Comparison of ENCODE assay signal across 9 mouse cellular contexts in genomic region chr6:38949683-38950161, GRCm38 (mm10).
DNase-seq lines count a peak whose midpoint lies in the region; ATAC-seq lines count a peak whose summit lies in the region.
"Had no signal": no experiment of that assay in that cellular context is flagged by ENCODE, and none has a peak within 500 bp of the region (broad histone marks: within the 10 kb centered on the region; RNA-seq: fewer than 3 reads in every experiment).

No protein-coding gene starts in this region.

- no peak for DNase-seq in hindbrain, embryonic 10.5 days (ENCODE audit: low spot score)
- DNase-seq in hindbrain, embryonic 14.5 days (ENCODE audit: low spot score), result no peak
- DNase-seq in kidney, postnatal 36 days, result peak; percentile 58 to 63
- no peak for DNase-seq in c-Kit-positive CD71-positive TER-119-positive erythroid progenitor cells, embryonic 14.5 days (ENCODE audit: low spot score)
- DNase-seq in cerebellum, adult 18-20 months, result no peak

- no peaks in the 10 kb centered on the region for H3K4me1 ChIP-seq in hindbrain, embryonic 10.5 days (replicated peaks)
- H3K4me1 ChIP-seq in hindbrain, embryonic 14.5 days (replicated peaks; ENCODE audit: control insufficient read depth, insufficient read depth, low read length), result no peaks in the 10 kb centered on the region
- H3K4me1 ChIP-seq in heart, embryonic 13.5 days, result peaks cover 24% of the 10 kb centered on the region
- H3K4me1 ChIP-seq in midbrain, embryonic 15.5 days, result no peaks in the 10 kb centered on the region

- WGBS in hindbrain, embryonic 10.5 days, result 65% methylated on average over 5 of the region's 5 CpGs
- 74% methylated on average over 5 of the region's 5 CpGs for WGBS in hindbrain, embryonic 14.5 days
- WGBS in heart, embryonic 13.5 days, result 18% methylated on average over 5 of the region's 5 CpGs
- WGBS in midbrain, embryonic 15.5 days, result 73% methylated on average over 5 of the region's 5 CpGs

- H3K27ac ChIP-seq in hindbrain, embryonic 10.5 days, result 0 out of 2 replicates have a peak overlapping the region, but pooled peaks have one; percentile 23
- H3K27ac ChIP-seq in hindbrain, embryonic 14.5 days, result no peak overlapping the region
- H3K27ac ChIP-seq in heart, embryonic 13.5 days (replicated peaks), result peak overlapping the region; percentile 81
- no peak overlapping the region for H3K27ac ChIP-seq in midbrain, embryonic 15.5 days

- H3K4me3 ChIP-seq in hindbrain, embryonic 10.5 days, result no peak overlapping the region
- no peak overlapping the region for H3K4me3 ChIP-seq in hindbrain, embryonic 14.5 days (replicated peaks; ENCODE audit: low read length)
- no peak overlapping the region for H3K4me3 ChIP-seq in heart, embryonic 13.5 days
- H3K4me3 ChIP-seq in midbrain, embryonic 15.5 days, result no peak overlapping the region

- H3K9me3 ChIP-seq in hindbrain, embryonic 10.5 days, result no peaks in the 10 kb centered on the region
- H3K9me3 ChIP-seq in hindbrain, embryonic 14.5 days (ENCODE audit: control insufficient read depth, low read length), result no peaks in the 10 kb centered on the region
- H3K9me3 ChIP-seq in heart, embryonic 13.5 days, result no peaks in the 10 kb centered on the region
- no peaks in the 10 kb centered on the region for H3K9me3 ChIP-seq in midbrain, embryonic 15.5 days

- H3K36me3 ChIP-seq in hindbrain, embryonic 10.5 days, result no peaks in the 10 kb centered on the region
- H3K36me3 ChIP-seq in hindbrain, embryonic 14.5 days (replicated peaks; ENCODE audit: control insufficient read depth, insufficient read depth), result no peaks in the 10 kb centered on the region
- no peaks in the 10 kb centered on the region for H3K36me3 ChIP-seq in heart, embryonic 13.5 days
- no peaks in the 10 kb centered on the region for H3K36me3 ChIP-seq in midbrain, embryonic 15.5 days (replicated peaks)

- ATAC-seq in hindbrain, embryonic 14.5 days (ENCODE audit: low FRiP score), result no peak
- no peak for ATAC-seq in heart, embryonic 13.5 days (ENCODE audit: extremely low read depth, insufficient number of reproducible peaks, low FRiP score, low TSS enrichment)
- ATAC-seq in megakaryocyte, adult 5-6 weeks (ENCODE audit: poor library complexity, severe bottlenecking), result peak; percentile 76
- no peak for ATAC-seq in midbrain, embryonic 15.5 days (replicated peaks)
- ATAC-seq: forebrain, embryonic 14.5 days had no signal

- no peaks in the 10 kb centered on the region for H3K27me3 ChIP-seq in hindbrain, embryonic 10.5 days (ENCODE audit: insufficient read depth, poor library complexity, severe bottlenecking)
- no peaks in the 10 kb centered on the region for H3K27me3 ChIP-seq in hindbrain, embryonic 14.5 days (ENCODE audit: control insufficient read depth, insufficient read depth, low read length)
- no peaks in the 10 kb centered on the region for H3K27me3 ChIP-seq in heart, embryonic 13.5 days (replicated peaks)
- no peaks in the 10 kb centered on the region for H3K27me3 ChIP-seq in midbrain, embryonic 15.5 days (replicated peaks)

- H3K9ac ChIP-seq in hindbrain, embryonic 14.5 days, result no peak overlapping the region
- H3K9ac ChIP-seq in heart, embryonic 13.5 days, result no peak overlapping the region; the same call in 1 of the 2 replicates
- H3K9ac ChIP-seq in midbrain, embryonic 15.5 days, result no peak overlapping the region

- H3K4me2 ChIP-seq in hindbrain, embryonic 14.5 days (replicated peaks), result no peak overlapping the region
- H3K4me2 ChIP-seq in heart, embryonic 13.5 days, result peak overlapping the region; percentile 14
- H3K4me2 ChIP-seq in midbrain, embryonic 15.5 days, result no peak overlapping the region

Comparison
In these comparisons a context has a peak if more than half of its experiments do, and no peak if none do; other contexts are left out.
1. H3K27ac ChIP-seq: peak in hindbrain, embryonic 10.5 days (single experiment) and heart, embryonic 13.5 days (single experiment); none in hindbrain, embryonic 14.5 days (single experiment) and midbrain, embryonic 15.5 days (single experiment).
2. DNase-seq: peak in kidney, postnatal 36 days (2 of 2); none in hindbrain, embryonic 10.5 days (single experiment), hindbrain, embryonic 14.5 days (single experiment), c-Kit-positive CD71-positive TER-119-positive erythroid progenitor cells, embryonic 14.5 days (single experiment) and cerebellum, adult 18-20 months (0 of 2).